Mouse (Mus musculus): ENCODE data around the gene Ttll9. TPM values are rescaled to one million over a fixed set of nuclear protein-coding genes. Genes with fewer than 3 reads are reported as not detected.

Gene Ttll9
- polyA plus RNA-seq, 1 experiment from 2014 or later: 6.4 TPM

DNA sequence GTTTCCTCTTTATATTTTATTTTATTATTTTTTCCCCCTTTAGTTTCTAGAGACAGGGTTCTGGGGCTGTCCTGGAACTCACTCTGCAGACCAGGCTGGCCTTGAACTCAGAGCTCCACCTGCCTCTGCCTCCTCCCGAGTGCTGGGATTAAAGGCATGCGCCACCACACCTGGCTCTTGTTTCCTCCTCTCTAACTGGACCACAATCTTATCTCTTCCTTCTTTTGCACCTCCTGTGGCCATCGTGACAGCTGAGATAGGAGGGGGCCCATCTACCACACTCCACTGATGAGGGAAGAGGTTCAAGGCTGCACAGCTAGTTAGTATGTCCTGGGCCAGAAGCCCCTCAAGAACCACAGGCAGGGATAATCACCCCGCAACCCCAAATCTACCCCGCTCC lies 37.7 kb upstream of the Ttll9 start:
- 88% methylated on average over 5 of the region's 5 CpGs for WGBS
- Histone ChIP-seq H3K27me3 (ENCODE audit: control insufficient read depth, insufficient read depth, low read length) (no peaks in the 10 kb centered on the region), H3K9me3 (ENCODE audit: control insufficient read depth, low read length) (no peaks in the 10 kb centered on the region), H3K36me3 (ENCODE audit: control insufficient read depth, insufficient read depth, low read length) (no peaks in the 10 kb centered on the region), H3K9ac (replicated peaks; ENCODE audit: low read depth, low read length) (no peak overlapping the region), H3K4me1 (ENCODE audit: control insufficient read depth, insufficient read depth, low read length) (no peaks in the 10 kb centered on the region), H3K4me2 (ENCODE audit: low read depth, low read length) (no peak overlapping the region), H3K4me3 (ENCODE audit: low read depth, low read length) (no peak overlapping the region), H3K27ac (ENCODE audit: low read depth, low read length) (no peak overlapping the region)
- no peak for ATAC-seq (ENCODE audit: low read depth)

DNA sequence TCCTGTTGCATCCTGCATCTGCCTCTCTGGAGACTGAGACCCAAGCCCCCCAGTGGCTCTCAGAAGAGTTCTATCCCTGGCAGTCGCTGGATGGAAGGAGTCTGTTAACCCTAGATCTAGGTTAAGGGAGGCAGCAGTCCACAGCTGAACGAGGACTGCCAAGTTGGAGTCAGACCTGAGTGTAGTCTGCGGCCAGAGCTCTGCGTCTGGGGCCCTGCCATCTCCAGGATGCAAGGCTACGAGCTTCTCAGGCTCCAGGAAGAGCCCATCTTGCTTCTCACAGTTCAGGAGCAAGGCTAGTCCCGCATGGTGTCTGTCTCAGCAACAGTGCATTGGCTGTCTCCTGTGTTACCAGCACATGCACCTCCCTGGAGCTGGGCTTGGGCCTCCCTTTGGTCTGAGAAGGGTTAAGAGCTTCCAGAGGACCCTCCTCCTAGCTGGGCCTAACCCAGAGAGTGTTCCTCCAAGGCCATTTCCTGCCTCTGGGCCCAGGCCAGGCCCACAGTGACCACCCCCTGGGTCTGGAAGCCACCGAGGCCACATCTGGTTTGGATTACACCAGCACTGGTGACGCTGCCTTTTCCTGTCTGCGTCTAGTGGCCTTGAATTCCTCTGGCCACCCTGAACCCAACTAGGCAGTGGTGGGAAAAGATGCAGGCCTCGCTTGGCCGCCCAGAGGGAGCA lies 37.0 kb upstream of the Ttll9 start:
- Histone ChIP-seq H3K4me2 (ENCODE audit: low read depth, low read length) (no peak overlapping the region), H3K4me3 (ENCODE audit: low read depth, low read length) (no peak overlapping the region), H3K4me1 (ENCODE audit: control insufficient read depth, insufficient read depth, low read length) (no peaks in the 10 kb centered on the region), H3K9ac (replicated peaks; ENCODE audit: low read depth, low read length) (no peak overlapping the region), H3K9me3 (ENCODE audit: control insufficient read depth, low read length) (no peaks in the 10 kb centered on the region), H3K27ac (ENCODE audit: low read depth, low read length) (no peak overlapping the region), H3K27me3 (ENCODE audit: control insufficient read depth, insufficient read depth, low read length) (no peaks in the 10 kb centered on the region), H3K36me3 (ENCODE audit: control insufficient read depth, insufficient read depth, low read length) (no peaks in the 10 kb centered on the region)
- ATAC-seq (ENCODE audit: low read depth): peak; percentile 14; the same call in 1 of the 2 replicates
- WGBS: 68% methylated on average over 11 of the region's 11 CpGs

DNA sequence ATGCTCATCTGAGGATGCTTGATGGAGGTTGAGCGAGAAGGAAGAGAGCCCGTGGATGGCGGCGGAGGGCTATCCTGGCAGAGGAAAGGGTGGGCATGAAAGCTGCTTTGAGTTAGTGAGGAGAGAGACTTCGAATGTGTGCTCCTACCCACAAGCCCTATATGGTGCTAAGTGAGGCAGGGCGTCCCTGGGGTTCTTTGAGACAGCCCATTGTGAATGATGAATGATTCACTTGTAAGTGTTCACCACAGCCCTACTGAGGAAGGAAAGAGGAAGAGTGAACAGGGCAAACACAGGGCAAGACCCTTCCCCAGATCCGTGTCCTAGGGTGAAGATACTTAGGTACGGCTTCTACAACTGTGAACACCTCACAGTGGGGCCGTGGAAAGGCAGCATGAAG lies 35.4 kb upstream of the Ttll9 start:
- Histone ChIP-seq H3K36me3 (ENCODE audit: control insufficient read depth, insufficient read depth, low read length) (no peaks in the 10 kb centered on the region), H3K27ac (ENCODE audit: low read depth, low read length) (no peak overlapping the region), H3K9ac (replicated peaks; ENCODE audit: low read depth, low read length) (no peak overlapping the region), H3K4me3 (ENCODE audit: low read depth, low read length) (no peak overlapping the region), H3K27me3 (ENCODE audit: control insufficient read depth, insufficient read depth, low read length) (no peaks in the 10 kb centered on the region), H3K9me3 (ENCODE audit: control insufficient read depth, low read length) (no peaks in the 10 kb centered on the region), H3K4me1 (ENCODE audit: control insufficient read depth, insufficient read depth, low read length) (no peaks in the 10 kb centered on the region), H3K4me2 (ENCODE audit: low read depth, low read length) (no peak overlapping the region)
- ATAC-seq (ENCODE audit: low read depth): no peak
- 75% methylated on average over 9 of the region's 9 CpGs for WGBS

DNA sequence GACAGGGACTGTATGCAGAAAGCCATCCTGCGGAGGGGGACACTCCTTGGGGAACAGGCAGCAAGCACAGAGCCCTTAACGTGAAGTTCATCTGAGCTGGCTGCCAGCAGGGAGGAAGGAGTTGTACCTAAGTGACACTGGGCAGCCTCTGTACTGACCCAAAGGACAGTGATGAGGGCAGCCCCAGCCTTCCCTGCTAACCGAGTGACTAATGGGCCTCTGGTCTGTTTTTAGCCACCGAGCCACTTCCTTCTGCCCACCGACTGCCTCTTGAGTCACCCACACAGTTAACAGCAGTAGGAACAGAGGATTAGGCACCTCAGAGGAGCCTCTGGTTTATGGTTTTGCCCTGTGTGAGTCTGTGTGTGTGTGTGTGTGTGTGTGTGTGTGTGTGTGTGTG lies 34.9 kb upstream of the Ttll9 start:
- no peak overlapping the region for H3K9ac ChIP-seq (replicated peaks; ENCODE audit: low read depth, low read length)
- H3K4me3 ChIP-seq (ENCODE audit: low read depth, low read length): no peak overlapping the region
- WGBS: 78% methylated on average over 5 of the region's 5 CpGs
- no peaks in the 10 kb centered on the region for H3K4me1 ChIP-seq (ENCODE audit: control insufficient read depth, insufficient read depth, low read length)
- ATAC-seq (ENCODE audit: low read depth): no peak
- H3K9me3 ChIP-seq (ENCODE audit: control insufficient read depth, low read length): no peaks in the 10 kb centered on the region
- H3K4me2 ChIP-seq (ENCODE audit: low read depth, low read length): no peak overlapping the region
- no peaks in the 10 kb centered on the region for H3K36me3 ChIP-seq (ENCODE audit: control insufficient read depth, insufficient read depth, low read length)
- no peak overlapping the region for H3K27ac ChIP-seq (ENCODE audit: low read depth, low read length)
- no peaks in the 10 kb centered on the region for H3K27me3 ChIP-seq (ENCODE audit: control insufficient read depth, insufficient read depth, low read length)

DNA sequence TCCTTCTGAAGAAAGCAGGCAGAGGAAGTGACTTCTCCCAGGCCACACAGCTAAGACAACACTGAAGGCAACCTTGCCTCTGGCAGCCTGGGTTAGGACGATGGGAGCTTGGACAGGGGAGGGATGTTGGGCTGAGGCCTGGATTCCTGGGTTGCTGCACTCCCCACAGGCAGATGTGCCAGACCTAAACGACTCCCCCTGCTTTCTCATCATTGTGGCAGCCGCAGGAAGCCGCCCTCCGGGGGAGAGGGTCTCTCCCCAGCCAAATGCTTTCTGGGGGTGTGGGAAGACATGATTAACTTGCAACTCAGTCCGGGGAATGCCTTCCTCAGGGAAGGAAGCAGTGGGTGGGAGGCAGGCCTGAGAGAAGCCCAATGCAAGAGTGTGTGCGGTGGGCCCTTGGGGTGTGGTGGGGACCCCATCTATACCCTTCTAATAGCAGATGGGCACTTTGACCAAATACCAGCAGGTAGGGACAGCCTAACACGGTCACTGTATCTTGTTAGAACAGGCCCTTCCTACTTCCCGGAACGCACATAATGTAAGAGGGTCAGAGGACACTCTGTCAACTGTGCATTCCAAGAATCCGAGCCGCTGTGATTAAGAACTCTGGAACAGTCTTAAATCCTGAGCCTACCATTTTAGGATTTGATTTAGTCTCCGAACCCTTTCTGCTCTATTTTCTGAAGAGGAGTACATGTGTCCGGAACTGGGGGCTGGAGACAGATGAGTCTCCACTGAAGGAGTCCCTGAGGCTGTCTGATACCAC lies 33.9 kb upstream of the Ttll9 start:
- Histone ChIP-seq H3K9ac (replicated peaks; ENCODE audit: low read depth, low read length) (no peak overlapping the region), H3K4me2 (ENCODE audit: low read depth, low read length) (no peak overlapping the region), H3K4me3 (ENCODE audit: low read depth, low read length) (no peak overlapping the region), H3K27me3 (ENCODE audit: control insufficient read depth, insufficient read depth, low read length) (no peaks in the 10 kb centered on the region), H3K9me3 (ENCODE audit: control insufficient read depth, low read length) (no peaks in the 10 kb centered on the region), H3K4me1 (ENCODE audit: control insufficient read depth, insufficient read depth, low read length) (no peaks in the 10 kb centered on the region), H3K27ac (ENCODE audit: low read depth, low read length) (no peak overlapping the region), H3K36me3 (ENCODE audit: control insufficient read depth, insufficient read depth, low read length) (no peaks in the 10 kb centered on the region)
- 55% methylated on average over 14 of the region's 14 CpGs for WGBS
- no peak for ATAC-seq (ENCODE audit: low read depth)

DNA sequence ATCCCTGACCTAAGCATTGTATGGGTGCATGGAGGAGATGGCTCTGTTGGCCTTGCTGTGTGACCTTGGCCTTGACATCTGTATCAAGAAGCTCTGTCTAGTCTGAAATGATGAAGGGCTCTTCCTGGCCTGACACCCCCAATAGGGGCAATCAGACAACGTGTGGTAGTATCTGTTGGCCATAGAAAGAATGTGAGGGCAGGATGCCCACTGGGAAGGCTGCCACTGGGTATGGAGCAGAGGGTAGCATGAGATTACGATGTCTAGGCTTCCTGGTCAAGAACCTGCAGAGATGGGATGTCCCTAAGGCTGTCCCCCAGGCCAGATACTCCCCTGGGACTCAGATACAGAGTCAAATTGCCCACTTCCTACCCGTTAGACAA lies 33.3 kb upstream of the Ttll9 start:
- Histone ChIP-seq H3K4me2 (ENCODE audit: low read depth, low read length) (no peak overlapping the region), H3K9me3 (ENCODE audit: control insufficient read depth, low read length) (no peaks in the 10 kb centered on the region), H3K27ac (ENCODE audit: low read depth, low read length) (no peak overlapping the region), H3K36me3 (ENCODE audit: control insufficient read depth, insufficient read depth, low read length) (no peaks in the 10 kb centered on the region), H3K4me1 (ENCODE audit: control insufficient read depth, insufficient read depth, low read length) (no peaks in the 10 kb centered on the region), H3K9ac (replicated peaks; ENCODE audit: low read depth, low read length) (no peak overlapping the region), H3K4me3 (ENCODE audit: low read depth, low read length) (no peak overlapping the region), H3K27me3 (ENCODE audit: control insufficient read depth, insufficient read depth, low read length) (no peaks in the 10 kb centered on the region)
- WGBS: 73% methylated on average over 3 of the region's 3 CpGs
- ATAC-seq (ENCODE audit: low read depth): no peak

DNA sequence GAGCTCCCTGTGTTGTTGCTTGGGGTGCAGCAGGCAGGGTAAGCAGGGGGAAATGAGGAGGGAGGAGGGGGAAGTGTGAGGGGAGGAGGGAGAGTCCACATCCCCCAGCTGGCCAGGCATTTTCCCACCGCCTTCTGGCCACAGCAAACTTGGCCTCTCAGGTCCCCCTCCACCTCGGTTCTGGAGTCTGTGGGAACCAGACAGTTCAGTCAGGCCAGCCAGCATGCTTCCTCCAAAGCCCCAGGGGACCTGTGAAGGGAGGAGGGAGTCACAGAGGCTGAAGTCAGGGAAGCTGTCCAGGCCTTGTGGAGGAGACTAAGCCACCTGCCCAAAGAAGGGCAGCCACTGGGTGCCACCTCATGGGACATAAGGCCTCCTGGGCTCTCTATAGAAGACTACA lies 32.0 kb upstream of the Ttll9 start:
- Histone ChIP-seq H3K27me3 (ENCODE audit: control insufficient read depth, insufficient read depth, low read length) (no peaks in the 10 kb centered on the region), H3K4me1 (ENCODE audit: control insufficient read depth, insufficient read depth, low read length) (no peaks in the 10 kb centered on the region), H3K36me3 (ENCODE audit: control insufficient read depth, insufficient read depth, low read length) (no peaks in the 10 kb centered on the region), H3K9me3 (ENCODE audit: control insufficient read depth, low read length) (no peaks in the 10 kb centered on the region), H3K9ac (replicated peaks; ENCODE audit: low read depth, low read length) (no peak overlapping the region), H3K27ac (ENCODE audit: low read depth, low read length) (no peak overlapping the region), H3K4me2 (ENCODE audit: low read depth, low read length) (no peak overlapping the region), H3K4me3 (ENCODE audit: low read depth, low read length) (no peak overlapping the region)
- ATAC-seq (ENCODE audit: low read depth): no peak
- WGBS: 58% methylated on average over 2 of the region's 2 CpGs

DNA sequence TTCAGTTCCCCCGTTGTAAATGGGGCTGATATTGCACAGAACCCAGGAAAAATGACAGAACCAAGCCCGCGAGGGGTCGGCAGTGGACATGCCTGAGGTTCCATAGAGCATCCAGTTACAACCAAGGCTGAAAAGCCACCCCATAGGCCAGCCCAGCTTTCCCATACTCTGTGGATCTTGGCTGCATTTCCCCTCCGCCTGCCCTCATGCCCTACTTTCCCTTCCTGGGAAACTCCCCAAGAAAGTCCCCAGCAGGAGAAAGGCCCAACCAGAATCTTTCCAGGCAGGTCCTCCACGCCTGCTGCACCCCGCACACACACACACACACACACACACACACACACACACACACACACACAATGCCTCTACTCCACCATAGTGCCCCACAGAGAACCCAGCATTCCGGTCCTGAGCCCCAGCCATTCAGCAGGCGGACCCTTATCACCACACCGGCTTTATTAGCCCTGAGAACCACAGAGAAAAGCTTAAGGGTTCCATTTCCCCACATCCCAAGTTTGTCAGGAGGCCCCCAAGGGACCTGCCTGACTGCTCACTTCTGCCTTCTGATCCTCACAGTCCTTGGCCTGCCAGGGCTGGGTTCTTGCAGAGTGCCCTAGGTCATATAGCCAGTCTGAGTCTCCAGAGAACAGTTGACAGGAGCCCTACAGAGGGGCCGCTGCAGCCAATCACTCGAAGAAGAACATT lies 30.7 kb upstream of the Ttll9 start:
- Histone ChIP-seq H3K4me1 (ENCODE audit: control insufficient read depth, insufficient read depth, low read length) (no peaks in the 10 kb centered on the region), H3K4me3 (ENCODE audit: low read depth, low read length) (no peak overlapping the region), H3K36me3 (ENCODE audit: control insufficient read depth, insufficient read depth, low read length) (no peaks in the 10 kb centered on the region), H3K4me2 (ENCODE audit: low read depth, low read length) (no peak overlapping the region), H3K27me3 (ENCODE audit: control insufficient read depth, insufficient read depth, low read length) (no peaks in the 10 kb centered on the region; the same call in 1 of the 2 replicates), H3K9me3 (ENCODE audit: control insufficient read depth, low read length) (no peaks in the 10 kb centered on the region), H3K9ac (replicated peaks; ENCODE audit: low read depth, low read length) (no peak overlapping the region), H3K27ac (ENCODE audit: low read depth, low read length) (no peak overlapping the region)
- WGBS: 73% methylated on average over 12 of the region's 12 CpGs
- no peak for ATAC-seq (ENCODE audit: low read depth)

DNA sequence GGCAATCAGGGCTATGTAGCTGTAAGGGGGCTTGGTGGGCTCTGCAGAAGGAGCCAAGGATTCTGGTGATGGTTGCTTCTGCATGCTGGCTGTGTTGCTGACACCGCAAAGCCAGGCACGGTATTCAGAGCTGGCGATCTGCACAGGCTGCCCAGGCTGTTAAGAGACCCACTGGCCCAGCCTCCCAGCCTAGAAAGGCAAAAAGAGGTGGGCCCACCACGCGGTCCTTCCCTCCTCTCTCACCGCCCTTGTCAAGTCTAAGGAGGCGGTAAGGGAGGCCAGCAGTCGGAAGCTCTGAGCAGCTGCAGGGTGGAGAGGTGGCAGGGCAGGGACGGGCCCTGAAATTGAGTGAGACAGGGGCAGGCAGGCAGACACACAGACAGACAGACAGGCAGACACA lies 29.2 kb upstream of the Ttll9 start, which contains the start of gene Foxs1:
Gene Foxs1 (minus strand): TSS at position 161 of the 400 bp plus-strand sequence.
- Histone ChIP-seq H3K27ac (ENCODE audit: low read depth, low read length) (no peak within 1 kb of the TSS), H3K4me1 (ENCODE audit: control insufficient read depth, insufficient read depth, low read length) (no peaks in the 10 kb centered on the region), H3K4me2 (ENCODE audit: low read depth, low read length) (no peak within 1 kb of the TSS), H3K9me3 (ENCODE audit: control insufficient read depth, low read length) (no peaks in the 10 kb centered on the region), H3K9ac (replicated peaks; ENCODE audit: low read depth, low read length) (no peak within 1 kb of the TSS), H3K4me3 (ENCODE audit: low read depth, low read length) (no peak within 1 kb of the TSS), H3K27me3 (ENCODE audit: control insufficient read depth, insufficient read depth, low read length) (no peaks in the 10 kb centered on the region; the same call in 1 of the 2 replicates), H3K36me3 (ENCODE audit: control insufficient read depth, insufficient read depth, low read length) (no peaks in the 10 kb centered on the region)
- ATAC-seq (ENCODE audit: low read depth): no peak
- 52% methylated on average over 7 of the region's 9 CpGs for WGBS
